Mouse (Mus musculus): ENCODE measurements around the gene Banf2. TPM values are rescaled to one million over a fixed set of nuclear protein-coding genes. Genes with fewer than 3 reads are reported as not detected.

The Banf2 gene
- total RNA-seq, 2 experiments from 2014 or later: not detected

DNA sequence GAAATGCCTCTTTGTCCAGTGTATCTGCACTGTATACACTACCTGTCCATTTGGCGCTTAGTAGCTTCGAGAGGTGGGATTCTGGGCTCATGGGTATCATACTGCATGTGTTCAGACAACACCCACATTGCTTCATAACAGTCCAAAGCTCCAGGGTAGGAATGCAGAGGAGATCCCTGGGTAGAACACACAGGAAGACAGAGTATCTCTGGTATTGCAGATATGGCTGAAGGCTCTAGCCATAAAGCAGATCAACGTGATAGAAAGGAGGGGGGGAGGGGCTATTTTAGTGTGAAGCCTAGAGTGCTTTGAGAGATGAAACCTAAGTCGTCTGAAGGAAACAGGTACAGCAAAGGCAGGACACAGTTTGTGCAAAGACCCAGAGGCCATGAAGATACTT is 6.4 kb upstream of the Banf2 start:
- DNase-seq: no peak

- DNase-seq: no peak
These were observed 2.1 kb upstream of the Banf2 start for GRCm38 (mm10) chr2:144030791-144031190.

DNA sequence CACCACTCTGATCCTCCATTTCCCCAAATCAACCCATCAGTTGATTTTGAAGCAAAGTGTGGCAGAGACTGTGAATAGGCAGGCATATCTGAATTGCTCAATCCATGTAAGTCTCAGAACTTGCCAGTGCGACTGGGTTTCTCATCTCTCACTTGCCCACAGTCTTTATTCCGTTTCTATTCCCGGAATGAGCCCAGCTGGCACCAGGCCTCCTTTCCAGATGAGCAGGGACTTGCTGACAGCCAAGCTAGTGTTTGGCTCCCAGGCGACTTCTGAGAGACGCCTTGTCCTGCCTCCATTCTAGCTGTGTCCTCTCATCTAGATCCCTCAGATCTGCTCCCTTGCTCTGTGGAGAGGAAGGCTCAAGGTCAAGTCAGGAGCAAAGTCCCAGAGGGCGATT is 11.9 kb downstream of the Banf2 start:
- DNase-seq: peak; percentile 64 to 67

DNA sequence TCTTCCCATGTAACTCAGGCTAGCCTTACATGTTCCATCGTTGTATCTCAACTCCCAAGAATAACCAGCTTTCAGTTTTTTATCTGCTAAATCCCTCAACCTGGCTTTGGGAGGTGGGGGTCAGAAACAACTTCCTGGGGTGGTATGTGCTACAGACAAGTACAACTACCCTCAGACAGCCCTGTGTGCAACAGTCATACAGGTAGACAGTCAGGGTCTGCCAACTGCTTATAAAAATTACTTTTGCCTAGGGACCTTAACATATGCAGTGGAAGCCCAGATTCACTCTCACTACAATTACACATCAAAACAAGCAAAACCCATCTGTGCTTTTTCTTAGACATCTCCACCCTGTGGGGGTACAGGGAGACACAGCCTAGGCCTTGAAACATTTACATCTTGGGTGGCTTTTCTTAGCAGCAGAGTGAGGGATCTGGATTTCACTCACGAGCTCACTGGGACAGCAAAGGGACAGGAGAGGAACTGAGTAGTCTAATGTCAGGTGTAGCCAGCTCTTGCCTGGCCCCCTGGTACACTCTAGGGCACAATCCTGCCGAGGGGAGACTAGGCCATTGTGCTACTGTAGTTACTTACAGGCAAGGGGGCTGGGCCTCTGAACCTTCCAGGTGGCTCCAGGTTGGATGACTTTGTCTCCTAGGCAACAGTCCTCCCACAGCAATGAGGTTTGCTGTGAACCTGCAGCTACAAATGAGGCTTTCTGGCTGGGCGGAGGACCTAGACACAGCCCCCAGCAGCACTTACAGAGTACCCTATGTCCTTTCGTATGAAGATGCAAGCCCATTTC is 13.1 kb downstream of the Banf2 start:
- no peak for DNase-seq

DNA sequence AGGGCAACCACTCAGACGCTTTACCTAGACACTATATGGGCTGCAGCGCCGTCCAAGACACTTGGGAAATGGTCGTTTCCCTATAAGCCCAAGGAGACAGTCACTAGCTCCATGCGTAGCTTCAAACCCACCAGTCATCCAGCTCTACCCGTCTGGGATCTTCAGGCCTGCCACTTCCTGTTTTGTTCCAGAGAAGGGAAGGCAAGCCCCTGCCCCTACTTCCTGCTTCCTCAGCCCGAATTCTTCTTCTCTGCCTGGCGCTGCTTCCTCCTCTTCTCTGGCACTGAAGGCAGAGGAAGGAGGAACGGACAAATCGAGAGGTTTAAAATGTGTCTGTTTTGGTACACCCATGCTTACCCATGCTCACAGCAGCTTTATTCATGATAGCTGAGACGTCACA is 14.1 kb downstream of the Banf2 start:
- DNase-seq: no peak

GRCm38 (mm10) chr2:144050146-144050680 is 17.4 kb downstream of the Banf2 start:
- DNase-seq: no peak

DNA sequence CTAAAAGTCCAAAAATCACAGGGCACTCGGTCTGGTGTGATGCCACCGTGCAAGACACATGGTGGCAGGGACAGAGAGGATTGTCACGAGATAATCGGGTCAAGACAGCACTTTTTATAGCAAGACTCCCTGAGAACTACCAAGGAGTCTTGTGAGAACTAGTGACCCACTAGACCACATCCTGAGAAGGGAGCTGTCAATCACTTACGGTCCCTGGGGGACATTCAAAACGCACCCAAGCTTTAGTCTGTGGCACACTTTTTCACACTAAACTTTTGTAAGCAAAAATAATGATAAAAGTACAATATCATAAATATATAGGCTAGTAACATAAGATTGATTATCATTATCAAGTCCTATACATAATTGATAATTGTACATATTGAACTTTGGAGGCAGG is 18.0 kb downstream of the Banf2 start:
- DNase-seq: no peak

GRCm38 (mm10) chr2:144052410-144053065 is 19.7 kb downstream of the Banf2 start:
- peak; percentile 76 to 77 for DNase-seq

DNA sequence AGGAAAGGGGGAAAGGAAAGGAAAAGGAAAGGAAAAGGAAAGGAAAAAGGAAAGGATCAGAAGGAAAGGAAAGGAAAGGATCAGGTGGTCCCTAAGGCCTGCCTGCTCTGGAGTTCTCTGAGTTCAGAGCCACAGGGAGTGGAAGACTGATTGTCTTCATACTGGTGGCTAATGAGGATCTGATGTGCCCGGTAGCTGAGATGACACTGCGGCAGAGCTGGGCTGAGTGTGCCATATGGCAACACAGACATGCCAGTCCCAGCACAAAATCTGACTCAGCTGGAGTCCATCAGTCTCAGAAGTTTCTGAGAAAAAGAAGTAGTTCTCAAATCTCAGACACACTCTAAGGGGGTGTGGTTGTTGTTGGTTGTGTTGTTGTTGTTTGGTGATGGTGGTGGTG is 24.9 kb downstream of the Banf2 start:
- no peak for DNase-seq

DNA sequence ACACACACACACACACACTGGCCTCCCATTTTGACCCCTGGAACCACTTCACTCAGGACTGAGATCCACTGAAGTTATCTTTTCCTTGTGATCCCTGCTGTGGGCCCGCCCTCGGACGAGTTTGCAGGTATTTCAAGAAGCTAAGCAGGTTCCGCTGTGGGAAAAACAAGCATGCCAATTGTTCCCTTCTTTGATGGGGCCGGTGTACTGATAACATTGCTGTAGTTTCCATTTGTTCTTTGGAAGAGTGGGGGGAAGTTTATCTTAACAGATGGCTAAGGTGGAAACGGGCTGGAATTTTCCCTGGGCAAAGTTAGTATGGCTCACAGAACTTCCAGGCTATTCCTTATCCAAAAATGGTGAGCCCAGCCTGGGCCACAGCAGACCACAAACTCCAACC is 28.8 kb downstream of the Banf2 start:
- DNase-seq: no peak

- DNase-seq: no peak
These were observed 32.6 kb downstream of the Banf2 start for GRCm38 (mm10) chr2:144065499-144065898.

- no peak for DNase-seq
These were observed 36.8 kb downstream of the Banf2 start for GRCm38 (mm10) chr2:144069663-144070062.

GRCm38 (mm10) chr2:144070479-144070878 is 37.6 kb downstream of the Banf2 start:
- DNase-seq: no peak

- no peak for DNase-seq
These were observed 39.8 kb downstream of the Banf2 start for GRCm38 (mm10) chr2:144072642-144073041.

DNA sequence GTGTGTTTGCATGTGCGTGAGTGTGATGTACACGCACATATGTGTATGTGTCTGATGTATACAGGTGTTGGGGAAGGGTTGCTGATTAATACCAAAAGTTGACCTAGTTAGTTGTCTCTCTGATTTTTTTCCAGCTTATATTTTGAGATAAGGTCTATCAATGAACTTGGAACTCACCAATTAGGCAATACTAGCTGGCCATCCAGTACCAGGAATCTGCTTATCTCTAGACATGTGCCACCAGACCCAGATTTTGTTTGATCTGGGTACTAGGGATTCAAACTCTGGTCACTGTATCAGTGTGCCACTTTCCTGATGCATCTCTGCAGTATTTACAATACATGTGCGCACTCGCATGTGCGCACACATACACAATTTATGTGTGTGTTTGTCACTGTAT is 41.2 kb downstream of the Banf2 start:
- DNase-seq: no peak

- DNase-seq: no peak
These were observed 43.8 kb downstream of the Banf2 start for GRCm38 (mm10) chr2:144076625-144077024.

- no peak for DNase-seq
These were observed 46.0 kb downstream of the Banf2 start for GRCm38 (mm10) chr2:144078897-144079296.

DNA sequence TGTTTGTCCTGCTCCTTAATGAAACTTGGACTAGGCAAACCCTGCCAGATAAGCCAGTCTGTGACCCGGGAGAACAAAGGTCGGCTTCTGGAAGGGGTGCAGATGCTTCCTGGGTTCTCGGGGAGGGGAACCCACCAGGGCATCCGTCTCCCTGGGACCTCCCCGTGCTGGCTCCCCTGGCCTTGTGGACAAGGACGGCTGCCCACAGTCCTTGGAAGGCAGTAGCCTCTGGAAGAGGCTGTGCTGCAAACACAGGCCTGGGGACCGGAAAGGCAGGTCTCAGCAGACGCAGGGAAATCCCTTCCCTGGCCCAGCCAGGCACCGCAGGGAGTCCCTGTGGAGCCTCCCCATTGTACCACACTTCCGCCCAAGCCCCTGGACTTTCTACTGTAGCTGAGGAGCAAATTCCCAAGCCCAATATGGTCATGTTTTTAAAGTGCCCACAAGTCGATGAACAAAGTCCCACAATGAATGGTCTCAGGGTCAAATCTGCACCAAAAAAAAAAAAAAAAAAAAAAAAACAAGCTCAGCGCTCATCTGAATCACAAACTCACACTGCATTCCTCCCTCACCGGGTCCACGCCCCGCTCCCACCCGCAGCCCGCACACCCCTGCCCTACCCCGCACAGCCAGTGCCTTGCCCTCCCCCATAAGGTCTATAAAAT is 53.5 kb downstream of the Banf2 start:
- DNase-seq: no peak

DNA sequence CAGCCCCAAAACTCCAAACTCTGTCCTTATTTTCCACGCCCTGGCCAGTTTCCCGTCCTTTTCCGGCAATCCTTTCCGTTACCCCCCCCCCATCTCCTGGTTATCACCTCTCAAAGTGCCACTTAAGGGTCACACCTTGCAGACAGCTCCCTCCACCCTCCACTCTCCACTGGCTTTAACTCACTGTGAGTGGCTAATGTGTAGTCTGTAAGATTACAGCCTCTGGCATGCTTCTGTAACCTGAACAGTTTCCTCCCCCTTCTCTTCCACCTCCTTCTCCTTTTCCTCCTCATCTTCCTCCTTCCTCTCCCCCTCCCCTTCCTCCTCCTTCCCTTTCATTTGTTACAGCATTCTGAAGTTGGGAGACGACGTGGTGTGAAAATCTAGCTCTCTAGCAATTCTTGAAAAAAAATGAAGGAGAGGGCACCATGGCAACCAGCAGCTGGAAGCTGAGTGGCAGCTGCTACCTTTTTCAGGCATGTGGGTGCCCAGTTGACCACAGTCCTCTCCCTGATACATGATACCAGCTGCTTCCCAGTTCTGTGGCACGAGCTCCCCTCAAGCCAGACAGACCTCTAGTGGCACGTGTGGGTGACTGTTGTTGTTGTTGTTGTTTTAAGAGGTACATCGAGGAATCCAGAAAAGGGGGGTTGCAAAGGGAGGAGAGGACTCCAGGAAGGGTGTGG is 55.2 kb downstream of the Banf2 start:
- no peak for DNase-seq

GRCm38 (mm10) chr2:144092767-144093166 is 59.9 kb downstream of the Banf2 start:
- DNase-seq: no peak

- DNase-seq: no peak
These were observed 61.9 kb downstream of the Banf2 start for GRCm38 (mm10) chr2:144094721-144095120.

DNA sequence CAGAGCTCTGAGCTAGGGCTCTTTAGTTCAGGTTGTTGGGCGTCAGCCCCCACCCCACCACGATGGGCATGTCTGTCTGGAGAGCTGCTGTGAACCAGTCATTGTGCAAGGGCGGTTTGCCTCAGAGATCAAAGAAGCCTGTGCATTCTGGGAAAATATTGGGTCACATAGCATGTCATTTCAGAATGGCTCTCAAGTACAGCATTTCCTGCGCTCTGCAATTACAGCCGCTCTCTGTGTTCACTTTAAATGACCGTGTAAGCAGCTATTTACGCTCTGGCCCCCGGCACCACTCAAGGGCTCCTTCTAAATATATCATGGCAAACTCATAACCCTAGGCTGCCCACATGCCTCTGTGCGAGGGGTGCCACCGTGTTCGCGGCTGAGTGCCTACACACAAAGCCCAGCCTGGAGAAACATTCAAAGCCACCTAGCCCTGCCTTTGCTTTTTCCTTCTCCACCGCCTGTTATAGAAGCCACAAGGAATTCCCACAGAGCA is 68.7 kb downstream of the Banf2 start:
- no peak for DNase-seq

DNA sequence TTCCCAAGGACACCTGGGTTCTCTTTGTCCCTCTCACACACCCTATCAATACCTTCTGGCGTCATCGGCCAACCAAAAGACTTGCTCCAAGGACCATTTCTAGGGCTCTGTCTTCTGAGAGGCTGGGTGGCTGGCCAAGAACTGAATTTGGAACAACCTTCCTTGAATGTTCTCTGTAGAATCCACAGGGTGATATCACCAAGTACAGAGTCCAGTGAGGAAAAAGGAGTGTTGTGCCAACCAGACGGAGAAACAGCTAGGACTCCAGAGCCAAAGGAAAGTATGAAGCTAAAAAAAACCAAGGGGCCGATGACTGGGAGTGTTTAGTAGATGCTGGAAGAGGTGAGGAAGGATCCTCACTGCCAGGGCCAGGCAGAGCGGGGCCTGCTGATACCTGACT is 74.5 kb downstream of the Banf2 start:
- DNase-seq: no peak

Data from layer of hippocampus, postnatal 36 days (tissue).